Mouse (Mus musculus): Measurements from ENCODE around the gene Heatr4.

DNA sequence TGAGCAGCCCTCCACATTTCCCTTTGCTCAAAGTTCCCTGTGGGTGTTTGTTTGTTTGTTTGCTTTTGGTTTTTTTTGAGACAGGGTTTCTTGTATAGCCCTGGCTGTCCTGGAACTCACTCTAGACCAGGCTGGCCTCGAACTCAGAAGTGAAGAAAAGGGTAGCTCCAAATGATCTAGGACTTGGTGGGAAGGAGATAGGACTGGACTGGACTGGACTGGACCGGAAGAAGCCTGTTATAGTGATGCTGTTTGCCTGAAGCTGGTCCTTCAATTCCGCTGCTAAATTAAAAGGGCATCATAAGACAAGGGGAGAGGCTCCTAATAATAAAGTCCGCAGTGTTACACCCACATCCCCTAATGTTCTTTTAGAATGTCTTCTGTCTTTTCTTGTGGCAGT is 3.8 kb upstream of the Heatr4 start:
- no peak for TF ChIP-seq CTCF (conservative IDR thresholded peaks at IDR 0.05; ENCODE audit: low read length)
- TF ChIP-seq POU5F1 (IDR thresholded peaks at IDR 0.05; ENCODE audit: borderline replicate concordance, low read length) = no peak

All from E14TG2a.4 (cell line).